Mouse (Mus musculus): ENCODE results near the gene Olfr630. TPM values are rescaled to one million over a fixed set of nuclear protein-coding genes. Genes with fewer than 3 reads are reported as not detected.

The Olfr630 gene
- polyA plus RNA-seq, 1 experiment from 2014 or later = not detected

DNA sequence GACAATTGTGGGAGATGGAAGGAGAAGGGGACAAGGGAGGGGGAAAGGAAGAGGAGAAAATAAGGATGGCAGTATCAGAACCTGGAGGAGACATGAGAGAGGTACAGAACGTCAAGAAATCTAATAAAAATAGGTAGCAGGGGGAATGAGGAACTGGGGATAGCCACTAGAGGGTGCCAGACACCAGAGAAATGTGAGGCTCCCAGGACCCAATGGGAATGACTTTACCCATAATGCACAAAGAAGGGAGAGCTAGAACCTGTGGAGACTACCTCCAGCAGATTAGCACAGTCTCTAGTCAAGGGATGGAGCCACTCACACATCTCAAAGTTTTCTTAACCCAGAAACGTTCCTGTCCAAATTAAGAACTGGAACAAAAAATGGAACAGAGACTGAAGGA is 45.1 kb downstream of the Olfr630 start:
- DNase-seq = peak; percentile 50
- Histone ChIP-seq H3K36me3 (replicated peaks; ENCODE audit: insufficient read depth, low read length) (no peaks in the 10 kb centered on the region), H3K9ac (replicated peaks) (no peak overlapping the region), H3K4me2 (ENCODE audit: low read depth, low read length) (no peak overlapping the region), H3K27me3 (ENCODE audit: insufficient read depth, low read length) (no peaks in the 10 kb centered on the region), H3K4me1 (ENCODE audit: insufficient read depth) (no peaks in the 10 kb centered on the region), H3K9me3 (ENCODE audit: low read length) (no peaks in the 10 kb centered on the region), H3K27ac (ENCODE audit: low read depth) (no peak overlapping the region), H3K4me3 (ENCODE audit: low read depth, low read length) (no peak overlapping the region)
- peak; percentile 25; the same call in 1 of the 2 replicates for ATAC-seq
- TF ChIP-seq EP300 (IDR thresholded peaks at IDR 0.05; ENCODE audit: low read depth) (no peak), CTCF (IDR thresholded peaks at IDR 0.05; ENCODE audit: low read depth) (peak; percentile 77)
- WGBS (ENCODE audit: insufficient replicate concordance) = 28% methylated on average over 2 of the region's 2 CpGs

Other genes starting within 250 kb of the Olfr630 start
- gene Olfr610, start 245.2 kb downstream of the Olfr630 start, polyA plus RNA-seq (2015; fragmentation: Nextera tagmentation; extraction: Ambion mirVana) = not detected in 2 replicates
- not detected in 2 replicates for gene Olfr611, start 236.5 kb downstream of the Olfr630 start, polyA plus RNA-seq (2015; fragmentation: Nextera tagmentation; extraction: Ambion mirVana)
- not detected in 2 replicates for gene Olfr612, start 214.6 kb downstream of the Olfr630 start, polyA plus RNA-seq (2015; fragmentation: Nextera tagmentation; extraction: Ambion mirVana)
- gene Olfr613, start 209.3 kb downstream of the Olfr630 start, polyA plus RNA-seq (2015; fragmentation: Nextera tagmentation; extraction: Ambion mirVana) = not detected in 2 replicates
- not detected in 2 replicates for gene Olfr615, start 201.3 kb downstream of the Olfr630 start, polyA plus RNA-seq (2015; fragmentation: Nextera tagmentation; extraction: Ambion mirVana)
- gene Olfr616, start 188.2 kb downstream of the Olfr630 start, polyA plus RNA-seq (2015; fragmentation: Nextera tagmentation; extraction: Ambion mirVana) = not detected in 2 replicates
- not detected in 2 replicates for gene Olfr617, start 184.3 kb downstream of the Olfr630 start, polyA plus RNA-seq (2015; fragmentation: Nextera tagmentation; extraction: Ambion mirVana)
- not detected in 2 replicates for gene Olfr618, start 167.2 kb downstream of the Olfr630 start, polyA plus RNA-seq (2015; fragmentation: Nextera tagmentation; extraction: Ambion mirVana)
- not detected in 2 replicates for gene Olfr619, start 156.8 kb downstream of the Olfr630 start, polyA plus RNA-seq (2015; fragmentation: Nextera tagmentation; extraction: Ambion mirVana)
- gene Olfr620, start 144.8 kb downstream of the Olfr630 start, polyA plus RNA-seq (2015; fragmentation: Nextera tagmentation; extraction: Ambion mirVana) = not detected in 2 replicates
- gene Olfr622, start 114.6 kb downstream of the Olfr630 start, polyA plus RNA-seq (2015; fragmentation: Nextera tagmentation; extraction: Ambion mirVana) = not detected in 2 replicates
- gene Olfr623, start 93.6 kb downstream of the Olfr630 start, polyA plus RNA-seq (2015; fragmentation: Nextera tagmentation; extraction: Ambion mirVana) = not detected in 2 replicates
- 0.01 TPM in 1 of 2 replicates, not detected in the other for gene Olfr624, start 86.1 kb downstream of the Olfr630 start, polyA plus RNA-seq (2015; fragmentation: Nextera tagmentation; extraction: Ambion mirVana)
- not detected in 2 replicates for gene Olfr625-ps1, start 74.6 kb downstream of the Olfr630 start, polyA plus RNA-seq (2015; fragmentation: Nextera tagmentation; extraction: Ambion mirVana)
- not detected in 2 replicates for gene Olfr243, start 42.7 kb downstream of the Olfr630 start, polyA plus RNA-seq (2015; fragmentation: Nextera tagmentation; extraction: Ambion mirVana)
- gene Olfr628, start 27.0 kb downstream of the Olfr630 start, polyA plus RNA-seq (2015; fragmentation: Nextera tagmentation; extraction: Ambion mirVana) = not detected in 2 replicates
- gene Olfr629, start 12.4 kb downstream of the Olfr630 start, polyA plus RNA-seq (2015; fragmentation: Nextera tagmentation; extraction: Ambion mirVana) = 0.07 and 0.09 TPM in 2 replicates
- 0.04 TPM in 1 of 2 replicates, not detected in the other for gene Olfr69, start 14.3 kb upstream of the Olfr630 start, polyA plus RNA-seq (2015; fragmentation: Nextera tagmentation; extraction: Ambion mirVana)
- gene Olfr68, start 22.4 kb upstream of the Olfr630 start, polyA plus RNA-seq (2015; fragmentation: Nextera tagmentation; extraction: Ambion mirVana) = not detected in 2 replicates
- gene Olfr67, start 34.5 kb upstream of the Olfr630 start, polyA plus RNA-seq (2015; fragmentation: Nextera tagmentation; extraction: Ambion mirVana) = 0.02 TPM in 1 of 2 replicates, not detected in the other
- 16,738 and 17,184 TPM in 2 replicates for gene Hbb-bt, start 56.7 kb upstream of the Olfr630 start, polyA plus RNA-seq (2015; fragmentation: Nextera tagmentation; extraction: Ambion mirVana)
- 51,353 and 55,260 TPM in 2 replicates for gene Hbb-bs, start 70.8 kb upstream of the Olfr630 start, polyA plus RNA-seq (2015; fragmentation: Nextera tagmentation; extraction: Ambion mirVana)
- not detected in 2 replicates for gene Hbb-bh2, start 83.2 kb upstream of the Olfr630 start, polyA plus RNA-seq (2015; fragmentation: Nextera tagmentation; extraction: Ambion mirVana)
- 1.8 and 2.5 TPM in 2 replicates for gene Hbb-bh1, start 85.8 kb upstream of the Olfr630 start, polyA plus RNA-seq (2015; fragmentation: Nextera tagmentation; extraction: Ambion mirVana)
- 5.5 and 5.6 TPM in 2 replicates for gene Hbb-y, start 95.9 kb upstream of the Olfr630 start, polyA plus RNA-seq (2015; fragmentation: Nextera tagmentation; extraction: Ambion mirVana)
- not detected in 2 replicates for gene Olfr66, start 128.9 kb upstream of the Olfr630 start, polyA plus RNA-seq (2015; fragmentation: Nextera tagmentation; extraction: Ambion mirVana)
- gene Olfr64, start 137.2 kb upstream of the Olfr630 start, polyA plus RNA-seq (2015; fragmentation: Nextera tagmentation; extraction: Ambion mirVana) = not detected in 2 replicates
- not detected in 2 replicates for gene Olfr65, start 146.2 kb upstream of the Olfr630 start, polyA plus RNA-seq (2015; fragmentation: Nextera tagmentation; extraction: Ambion mirVana)
- not detected in 2 replicates for gene Olfr631, start 171.5 kb upstream of the Olfr630 start, polyA plus RNA-seq (2015; fragmentation: Nextera tagmentation; extraction: Ambion mirVana)
- gene Olfr632, start 177.0 kb upstream of the Olfr630 start, polyA plus RNA-seq (2015; fragmentation: Nextera tagmentation; extraction: Ambion mirVana) = 0.06 TPM in 1 of 2 replicates, not detected in the other
- gene Olfr633, start 187.1 kb upstream of the Olfr630 start, polyA plus RNA-seq (2015; fragmentation: Nextera tagmentation; extraction: Ambion mirVana) = not detected in 2 replicates
- not detected in 2 replicates for gene Olfr635, start 213.8 kb upstream of the Olfr630 start, polyA plus RNA-seq (2015; fragmentation: Nextera tagmentation; extraction: Ambion mirVana)
- not detected in 2 replicates for gene Olfr638, start 241.4 kb upstream of the Olfr630 start, polyA plus RNA-seq (2015; fragmentation: Nextera tagmentation; extraction: Ambion mirVana)

Measured in liver, postnatal 0 days (tissue).